Mouse (Mus musculus) erythroid progenitor cell, adult 5-6 weeks (primary cell): ENCODE results near the gene Dagla. TPM values are rescaled to one million over a fixed set of nuclear protein-coding genes. Genes with fewer than 3 reads are reported as not detected.

ENCODE experiments used
- ATAC-seq: replicated peaks from 2 replicates; pipeline ENCODE4 v1.8.0; 2016; ENCODE audit warnings: moderate number of reproducible peaks, mild to moderate bottlenecking, moderate TSS enrichment, inconsistent platforms; ENCODE audit not compliant: poor library complexity, low FRiP score, severe bottlenecking
- total RNA-seq, 2 experiments: library from RNA; stranded (forward) in 1 of 2; stranded (reverse) in 1 of 2; fragments of 150-400 nt in 1 of 2; fragments of 186-747, 209-891 nt in 1 of 2; gene quantifications; 2 replicates each; pipeline versions ENCODE4 v1.2.3 to v1.2.4; 2015 to 2017; ENCODE audit warnings: low replicate concordance in 2 of 2

Gene Dagla
- total RNA-seq, 2 experiments from 2014 or later, result not detected

- ATAC-seq, result no peak
Observed at GRCm38 (mm10) chr19:10213796-10214471, 90.7 kb downstream of the Dagla start.

- no peak for ATAC-seq
Observed at GRCm38 (mm10) chr19:10210885-10211284, 93.8 kb downstream of the Dagla start.

GRCm38 (mm10) chr19:10208851-10209250 lies 95.8 kb downstream of the Dagla start:
- ATAC-seq, result no peak

GRCm38 (mm10) chr19:10205051-10205450 lies 99.6 kb downstream of the Dagla start:
- no peak for ATAC-seq

- peak; percentile 64 for ATAC-seq
Observed at GRCm38 (mm10) chr19:10204616-10205001, 100.1 kb downstream of the Dagla start.

GRCm38 (mm10) chr19:10203848-10204615 lies 100.6 kb downstream of the Dagla start, which contains the start of the genes Tmem258 and Fen1:
Gene Tmem258 (plus strand): TSS chr19:10204014.
Gene Fen1 (minus strand): TSS chr19:10204169.
- ATAC-seq, result peak; percentile 85

- peak; percentile 78 for ATAC-seq
Observed at GRCm38 (mm10) chr19:10203146-10203847, 101.4 kb downstream of the Dagla start.

GRCm38 (mm10) chr19:10198723-10199122 lies 106.0 kb downstream of the Dagla start:
- peak; percentile 42; the same call in 1 of the 2 replicates for ATAC-seq

- no peak for ATAC-seq
Observed at GRCm38 (mm10) chr19:10198286-10198685, 106.4 kb downstream of the Dagla start.

- ATAC-seq, result no peak
Observed at GRCm38 (mm10) chr19:10197130-10197529, 107.5 kb downstream of the Dagla start.

Other genes with a start within 250 kb of the Dagla start
- 3.6 and 5.4 TPM in 2 replicates for gene Fads2, start 203.1 kb downstream of the Dagla start, total RNA-seq (2015; ENCODE audit: low replicate concordance)
- 2.2 and 5.1 TPM in 2 replicates for gene Fads2, start 203.1 kb downstream of the Dagla start, total RNA-seq (2017; ENCODE audit: low replicate concordance)
- 68.1 and 70.8 TPM in 2 replicates for gene Fads1, start 122.0 kb downstream of the Dagla start, total RNA-seq (2015; ENCODE audit: low replicate concordance)
- 47.4 and 51.1 TPM in 2 replicates for gene Fads1, start 122.0 kb downstream of the Dagla start, total RNA-seq (2017; ENCODE audit: low replicate concordance)
- 117 and 140 TPM in 2 replicates for gene Tmem258, start 100.9 kb downstream of the Dagla start, total RNA-seq (2015; ENCODE audit: low replicate concordance)
- gene Tmem258, start 100.9 kb downstream of the Dagla start, total RNA-seq (2017; ENCODE audit: low replicate concordance), result 52.0 and 82.2 TPM in 2 replicates
- gene Fen1, start 100.7 kb downstream of the Dagla start, total RNA-seq (2015; ENCODE audit: low replicate concordance), result 84.0 and 108 TPM in 2 replicates
- gene Fen1, start 100.7 kb downstream of the Dagla start, total RNA-seq (2017; ENCODE audit: low replicate concordance), result 100 and 189 TPM in 2 replicates
- gene Myrf, start 64.1 kb downstream of the Dagla start, total RNA-seq (2015; ENCODE audit: low replicate concordance), result not detected in 2 replicates
- not detected in 2 replicates for gene Myrf, start 64.1 kb downstream of the Dagla start, total RNA-seq (2017; ENCODE audit: low replicate concordance)
- gene Syt7, start 84.2 kb upstream of the Dagla start, total RNA-seq (2015; ENCODE audit: low replicate concordance), result not detected in 2 replicates
- not detected in 2 replicates for gene Syt7, start 84.2 kb upstream of the Dagla start, total RNA-seq (2017; ENCODE audit: low replicate concordance)
- not detected in 2 replicates for gene Lrrc10b, start 152.6 kb upstream of the Dagla start, total RNA-seq (2015; ENCODE audit: low replicate concordance)
- not detected in 2 replicates for gene Lrrc10b, start 152.6 kb upstream of the Dagla start, total RNA-seq (2017; ENCODE audit: low replicate concordance)
- gene Ppp1r32, start 178.1 kb upstream of the Dagla start, total RNA-seq (2015; ENCODE audit: low replicate concordance), result not detected in 2 replicates
- gene Ppp1r32, start 178.1 kb upstream of the Dagla start, total RNA-seq (2017; ENCODE audit: low replicate concordance), result 1.4 TPM in 1 of 2 replicates, not detected in the other
- 73.4 and 91.5 TPM in 2 replicates for gene Cpsf7, start 220.4 kb upstream of the Dagla start, total RNA-seq (2015; ENCODE audit: low replicate concordance)
- 63.5 and 75.6 TPM in 2 replicates for gene Cpsf7, start 220.4 kb upstream of the Dagla start, total RNA-seq (2017; ENCODE audit: low replicate concordance)
- gene Sdhaf2, start 221.3 kb upstream of the Dagla start, total RNA-seq (2015; ENCODE audit: low replicate concordance), result 28.1 and 46.1 TPM in 2 replicates
- gene Sdhaf2, start 221.3 kb upstream of the Dagla start, total RNA-seq (2017; ENCODE audit: low replicate concordance), result 30.5 and 34.8 TPM in 2 replicates